Mouse (Mus musculus): Measurements from ENCODE around the gene Agpat4.

Gene Agpat4

GRCm38 (mm10) chr17:12160984-12161764 is 42.7 kb downstream of the Agpat4 start:
- no peak for DNase-seq (ENCODE audit: low spot score)

GRCm38 (mm10) chr17:12161877-12162276 is 43.4 kb downstream of the Agpat4 start:
- DNase-seq (ENCODE audit: low spot score) = no peak

GRCm38 (mm10) chr17:12162824-12163223 is 44.3 kb downstream of the Agpat4 start:
- DNase-seq (ENCODE audit: low spot score) = no peak

DNA sequence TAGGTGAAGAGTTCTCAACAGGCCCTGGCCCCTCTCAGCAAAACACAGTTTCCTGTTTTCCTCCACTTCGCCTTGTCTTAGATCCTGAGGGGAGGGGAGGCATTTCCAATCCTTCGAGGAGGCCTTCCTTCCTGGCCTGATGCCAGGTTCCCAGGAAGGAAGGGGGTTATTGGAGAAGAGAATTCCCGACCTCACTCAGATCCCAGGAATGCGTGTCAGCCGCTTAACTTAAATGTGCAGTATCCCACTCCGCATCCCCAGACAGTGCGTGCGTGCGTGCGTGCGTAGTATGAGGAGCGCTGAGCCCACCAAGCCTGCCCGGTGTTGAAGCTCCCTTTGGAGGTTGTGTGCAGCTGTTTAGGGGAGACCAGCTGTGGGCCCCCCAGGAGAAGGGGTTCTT is 44.9 kb downstream of the Agpat4 start:
- DNase-seq (ENCODE audit: low spot score) = no peak

GRCm38 (mm10) chr17:12163903-12164302 is 45.4 kb downstream of the Agpat4 start:
- DNase-seq (ENCODE audit: low spot score) = no peak

GRCm38 (mm10) chr17:12164507-12164906 is 46.0 kb downstream of the Agpat4 start:
- DNase-seq (ENCODE audit: low spot score) = no peak

- no peak for DNase-seq (ENCODE audit: low spot score)
Measured at GRCm38 (mm10) chr17:12165009-12165695, 46.6 kb downstream of the Agpat4 start.

- no peak for DNase-seq (ENCODE audit: low spot score)
Measured at GRCm38 (mm10) chr17:12165701-12166100, 47.2 kb downstream of the Agpat4 start.

DNA sequence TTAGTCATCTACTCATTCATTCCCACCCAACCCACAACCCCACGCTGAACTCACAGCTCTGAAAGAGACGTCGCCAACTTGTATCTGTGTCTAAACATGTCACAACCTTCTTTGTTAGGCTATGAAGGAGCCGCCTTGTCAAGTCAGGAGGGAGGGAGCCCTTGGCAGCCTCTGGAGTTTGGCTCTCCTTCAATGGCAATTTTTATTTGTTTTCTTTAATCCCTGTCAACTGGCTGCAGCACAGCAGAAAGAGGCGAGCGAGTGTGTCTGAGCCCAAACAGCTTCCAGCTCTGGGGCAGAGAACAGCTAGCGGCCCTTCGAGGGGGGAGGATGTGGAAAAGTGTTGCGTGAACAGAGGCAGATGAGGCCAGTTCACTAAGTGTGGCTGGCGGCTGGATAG is 50.0 kb downstream of the Agpat4 start:
- DNase-seq (ENCODE audit: low spot score) = no peak

DNA sequence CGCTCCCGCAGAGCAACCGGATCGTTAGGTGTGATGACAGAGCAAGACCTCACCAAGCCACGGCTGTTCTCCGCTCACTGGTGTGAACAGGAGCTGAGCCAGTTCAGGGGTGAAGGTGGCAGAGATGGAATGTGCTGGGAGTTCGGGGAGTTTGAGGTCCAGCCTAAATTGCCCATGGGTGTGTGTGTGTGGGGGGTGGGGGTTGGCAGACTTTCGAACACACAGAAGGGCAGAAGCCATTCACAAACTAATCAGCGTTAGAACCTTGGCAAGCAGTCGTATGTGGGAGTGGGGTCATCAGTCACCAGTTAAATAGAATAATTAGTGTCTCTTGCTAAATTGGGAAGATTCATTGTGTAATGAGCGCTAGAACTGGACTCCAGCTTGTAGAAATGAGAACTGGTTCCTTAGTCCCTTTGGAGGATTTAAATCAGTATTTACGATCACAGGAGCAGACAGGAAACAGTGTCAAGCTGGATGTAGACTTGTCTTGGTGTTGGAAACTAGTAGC is 50.9 kb downstream of the Agpat4 start:
- no peak for DNase-seq (ENCODE audit: low spot score)

DNA sequence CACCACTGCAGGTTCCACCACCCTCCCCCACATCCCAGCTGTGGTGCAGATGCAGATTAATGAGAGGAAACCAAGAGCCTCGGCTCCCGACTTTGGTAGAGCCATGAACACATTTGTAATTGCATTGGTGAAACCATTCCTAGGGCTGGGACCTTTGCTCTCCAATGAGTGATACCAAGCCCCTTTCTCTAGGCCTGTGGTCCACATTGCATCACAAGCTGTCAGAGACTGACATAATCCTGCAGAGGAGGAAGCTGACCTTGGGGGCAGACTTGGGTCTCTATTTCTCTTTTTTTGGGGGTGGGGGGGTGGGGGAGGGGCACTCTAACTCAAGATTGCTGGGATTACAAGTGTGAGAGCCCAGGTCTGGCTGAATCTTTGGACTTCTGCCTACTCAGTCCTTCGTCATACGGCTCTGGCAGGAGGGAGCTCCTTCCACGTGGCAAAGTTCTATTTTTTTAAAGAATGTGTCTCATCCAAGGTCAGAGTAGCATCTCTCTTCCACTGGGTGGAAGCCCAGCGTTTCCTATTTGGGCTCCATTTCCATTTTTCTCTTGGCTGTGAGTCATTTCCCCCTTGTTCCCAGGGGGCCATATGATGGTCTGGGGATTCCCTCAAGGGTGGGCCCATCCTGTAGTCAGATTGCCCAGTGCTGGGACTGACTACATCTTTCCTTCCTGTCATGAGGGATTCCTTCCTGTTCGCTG is 52.4 kb downstream of the Agpat4 start:
- no peak for DNase-seq (ENCODE audit: low spot score)

- DNase-seq (ENCODE audit: low spot score) = no peak
Measured at GRCm38 (mm10) chr17:12171666-12172065, 53.2 kb downstream of the Agpat4 start.

GRCm38 (mm10) chr17:12174221-12174620 is 55.7 kb downstream of the Agpat4 start:
- DNase-seq (ENCODE audit: low spot score) = no peak

DNA sequence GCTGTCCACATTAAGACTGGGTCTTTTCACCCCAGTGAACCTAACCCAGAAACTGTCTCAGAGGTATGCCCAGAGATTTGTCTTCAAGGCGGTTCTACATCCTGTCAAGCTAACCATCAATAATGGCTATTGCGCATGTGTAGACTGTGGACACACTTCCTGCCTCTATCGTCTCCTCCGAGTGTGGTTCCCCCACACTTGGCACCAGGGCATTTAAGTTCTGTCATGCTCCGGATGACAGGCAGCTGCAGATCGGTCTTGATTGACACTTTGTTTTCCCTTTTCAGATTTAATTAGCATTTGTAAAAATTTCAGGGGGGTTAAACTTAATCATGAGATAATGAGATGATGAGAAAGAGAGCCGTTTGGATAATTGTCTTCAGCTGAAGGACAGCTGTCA is 56.4 kb downstream of the Agpat4 start:
- DNase-seq (ENCODE audit: low spot score) = no peak

DNA sequence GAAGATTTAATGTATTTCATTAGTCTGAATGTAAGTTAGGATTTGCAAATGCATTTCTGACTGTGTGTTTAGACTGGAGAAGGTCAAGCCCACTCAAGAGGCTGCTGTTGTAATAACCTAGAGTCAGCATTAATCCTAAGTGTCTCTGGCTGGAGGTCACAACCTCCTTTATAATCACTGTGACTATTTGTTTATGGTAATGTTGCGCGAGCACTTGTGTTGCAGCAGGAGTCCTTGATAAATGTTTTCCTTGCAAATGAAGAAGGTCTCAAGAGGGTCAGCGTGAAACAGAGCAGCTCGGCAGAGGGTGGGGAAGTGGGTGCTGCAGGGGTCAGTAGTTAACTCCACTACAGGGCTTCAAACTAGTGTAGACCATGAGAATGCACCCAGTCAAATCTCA is 57.1 kb downstream of the Agpat4 start:
- DNase-seq (ENCODE audit: low spot score) = no peak

GRCm38 (mm10) chr17:12179339-12179738 is 60.8 kb downstream of the Agpat4 start:
- DNase-seq (ENCODE audit: low spot score) = no peak

- DNase-seq (ENCODE audit: low spot score) = no peak
Measured at GRCm38 (mm10) chr17:12179766-12180165, 61.3 kb downstream of the Agpat4 start.

DNA sequence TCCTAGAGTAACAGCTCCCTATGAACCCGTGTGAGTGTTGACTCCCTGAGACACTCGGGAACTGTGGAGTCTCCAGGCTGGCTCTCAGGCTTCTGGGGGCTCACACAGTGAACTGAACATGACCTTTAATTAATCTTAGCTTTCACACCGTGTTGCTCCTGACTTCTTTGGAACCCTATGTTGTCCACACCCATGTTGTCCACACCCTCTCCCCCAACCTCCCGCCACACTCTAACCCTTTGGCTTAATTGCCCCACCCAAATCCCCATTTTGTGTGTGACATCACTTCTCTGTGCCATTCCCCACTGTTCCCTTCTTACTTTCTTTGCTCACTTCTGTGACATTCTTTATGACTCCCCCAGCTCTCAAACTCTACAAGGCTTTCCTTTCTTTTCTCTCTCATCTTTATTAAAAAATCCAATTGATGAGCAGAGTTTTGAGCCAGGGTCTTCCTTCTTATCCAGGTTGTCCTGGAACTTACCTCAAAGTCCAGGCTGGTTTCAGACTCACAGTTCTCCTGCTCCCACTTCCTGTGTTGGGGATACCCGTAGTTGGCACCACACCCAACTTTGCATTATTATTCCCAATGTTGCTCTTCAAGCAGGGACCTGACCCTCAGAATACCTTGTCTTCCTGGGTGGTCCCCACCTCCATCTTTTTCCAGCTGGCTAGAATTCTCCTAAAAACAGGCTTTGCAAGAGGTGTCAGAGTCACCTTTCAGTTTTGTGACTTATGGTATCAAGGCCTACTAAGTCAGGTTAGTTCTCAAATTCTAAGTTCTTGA is 64.4 kb downstream of the Agpat4 start:
- no peak for DNase-seq (ENCODE audit: low spot score)

DNA sequence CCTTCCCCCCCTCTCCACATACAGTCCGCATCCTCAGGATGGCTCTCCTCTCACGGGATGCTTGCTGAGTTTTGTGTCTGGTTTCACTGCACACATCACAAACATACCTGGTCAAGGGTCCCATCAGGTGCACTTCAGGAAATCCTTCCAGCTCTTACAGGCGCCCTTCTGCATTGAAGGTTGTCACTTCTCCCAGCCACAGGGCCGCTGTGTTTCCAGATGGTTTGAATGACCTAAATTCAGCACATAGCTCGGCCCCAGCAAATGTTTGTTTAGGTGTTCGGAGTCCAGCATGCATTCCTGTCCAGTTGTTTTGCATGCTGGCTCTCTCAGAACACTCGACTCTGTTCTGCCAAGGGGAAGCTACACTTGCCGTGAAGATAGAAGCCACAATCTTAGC is 65.8 kb downstream of the Agpat4 start:
- no peak for DNase-seq (ENCODE audit: low spot score)

DNA sequence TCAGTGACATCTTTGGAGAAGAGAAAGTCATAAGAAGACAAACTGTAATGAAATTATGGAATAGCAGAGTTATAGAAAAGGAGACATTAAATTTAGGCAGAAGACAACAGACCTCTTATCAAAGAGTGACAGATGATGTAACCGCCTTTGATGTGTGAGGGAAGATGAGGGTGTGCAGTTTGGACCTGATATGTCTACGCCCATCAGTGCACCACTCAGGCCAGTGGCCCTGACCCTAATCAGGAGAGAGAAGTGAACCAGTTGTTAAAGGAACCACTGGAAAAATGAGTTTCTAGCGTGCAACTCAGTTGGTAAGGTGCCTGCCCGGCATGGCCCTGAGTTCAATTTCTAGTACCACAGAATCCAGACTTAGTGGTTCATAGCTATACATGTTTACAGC is 67.4 kb downstream of the Agpat4 start:
- no peak for DNase-seq (ENCODE audit: low spot score)

- no peak for DNase-seq (ENCODE audit: low spot score)
Measured at GRCm38 (mm10) chr17:12186341-12186740, 67.8 kb downstream of the Agpat4 start.

GRCm38 (mm10) chr17:12187782-12188181 is 69.3 kb downstream of the Agpat4 start:
- DNase-seq (ENCODE audit: low spot score) = no peak
